Mouse (Mus musculus): Measurements from ENCODE around the gene Rad51b.

DNA sequence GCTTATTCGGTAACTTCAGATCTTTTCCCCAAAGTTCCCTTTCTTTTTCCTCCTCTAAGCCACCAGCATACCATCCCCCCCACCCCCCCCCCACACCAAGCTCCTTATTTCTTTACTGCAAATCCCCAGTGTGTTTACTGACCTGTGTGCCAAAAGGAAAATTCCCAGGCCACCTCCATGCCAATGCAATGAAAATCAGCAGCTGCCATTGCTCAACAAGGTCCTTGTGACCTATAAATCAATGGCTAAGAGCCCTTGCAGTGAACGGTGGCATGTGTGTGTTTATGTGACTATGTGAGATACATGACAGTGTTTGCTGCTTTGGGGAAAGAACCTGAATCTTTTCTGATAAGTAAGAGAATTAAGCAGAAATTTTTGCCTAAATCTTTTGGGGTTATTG, 301.8 kb downstream of the Rad51b start:
- no peak for TF ChIP-seq EP300 (IDR thresholded peaks at IDR 0.05; ENCODE audit: insufficient read depth, low read depth, low read length)
- TF ChIP-seq CTCF (IDR thresholded peaks at IDR 0.05): no peak
- TF ChIP-seq POLR2A (IDR thresholded peaks at IDR 0.05; ENCODE audit: insufficient read depth, low read depth, low read length): no peak

All from heart, adult 2 months (tissue).